ENCODE assay signal across 24 mouse cellular contexts in the genomic region with DNA sequence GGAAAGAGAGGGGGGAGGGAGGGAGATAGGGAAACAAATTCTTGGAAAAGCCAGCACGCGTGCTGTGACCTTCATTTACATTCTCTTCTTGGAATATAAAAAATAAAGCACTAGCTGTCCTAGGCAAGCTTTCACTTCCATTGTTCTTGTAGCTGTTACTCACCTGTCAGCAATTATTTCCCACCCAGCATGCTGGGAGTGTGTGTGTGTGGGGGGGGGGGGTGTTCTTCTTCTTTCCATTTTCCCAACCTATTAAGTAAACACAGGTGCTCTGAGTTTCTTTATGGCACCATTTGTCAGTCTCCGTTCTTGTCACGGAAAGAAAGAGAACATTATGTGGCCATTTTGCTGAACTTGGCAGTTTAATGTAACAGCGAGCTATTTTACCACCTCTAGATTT.
DNase-seq lines count a peak whose midpoint lies in the region; ATAC-seq and TF ChIP-seq lines count a peak whose summit lies in the region.
"Had no signal": no experiment of that assay in that cellular context is flagged by ENCODE, and none has a peak within 500 bp of the region (broad histone marks: within the 10 kb centered on the region; RNA-seq: fewer than 3 reads in every experiment).

No protein-coding gene starts in this region.

- DNase-seq in kidney, adult 2 months, result peak; percentile 50
- no peak for DNase-seq in kidney, adult 9 months
- DNase-seq in embryonic facial prominence, embryonic 10.5 days (ENCODE audit: low spot score), result no peak
- no peak for DNase-seq in midbrain, embryonic 10.5 days (ENCODE audit: low spot score)
- DNase-seq in frontal cortex, adult 2 months (ENCODE audit: extremely low spot score in 1 of 2, low spot score in 1 of 2), result no peak
- no peak for DNase-seq in right cerebral cortex, adult 18-20 months
- DNase-seq: adrenal gland, postnatal 10 days; cerebellum, adult 9-10 months; gastrocnemius, adult 2 months; kidney, adult 18-20 months; kidney, postnatal 10 days; lung, embryonic 14.5 days; lung, postnatal 36 days; midbrain, embryonic 14.5 days; retina, postnatal 1 day had no signal

- H3K9ac ChIP-seq in limb, embryonic 13.5 days, result no peak overlapping the region
- H3K9ac ChIP-seq: embryonic facial prominence, embryonic 12.5 days; forebrain, embryonic 13.5 days; lung, embryonic 14.5 days; neural tube, embryonic 12.5 days had no signal

- WGBS in kidney, adult 2 months, result 42% methylated on average over 5 of the region's 5 CpGs
- 79% methylated on average over 5 of the region's 5 CpGs for whole genome bisulfite sequencing in embryonic facial prominence, embryonic 10.5 days
- WGBS in limb, embryonic 13.5 days, result 38% methylated on average over 5 of the region's 5 CpGs
- 83% methylated on average over 5 of the region's 5 CpGs for WGBS in midbrain, embryonic 10.5 days

- no peak overlapping the region for H3K4me2 ChIP-seq in limb, embryonic 13.5 days (replicated peaks)
- H3K4me2 ChIP-seq: embryonic facial prominence, embryonic 12.5 days; forebrain, embryonic 13.5 days; liver, embryonic 11.5 days; lung, embryonic 14.5 days; neural tube, embryonic 12.5 days had no signal

- TF ChIP-seq CTCF in kidney, adult 2 months (conservative IDR thresholded peaks at IDR 0.05; ENCODE audit: insufficient read depth, insufficient read length, low read depth, low read length), result no peak

- peak overlapping the region; percentile 28 for H3K27ac ChIP-seq in kidney, adult 2 months (ENCODE audit: insufficient read depth, low read depth, low read length)
- peak overlapping the region; percentile 12; the same call in 1 of the 2 replicates for H3K27ac ChIP-seq in embryonic facial prominence, embryonic 10.5 days (replicated peaks)
- H3K27ac ChIP-seq in limb, embryonic 13.5 days, result peak overlapping the region; percentile 15; the same call in 1 of the 2 replicates
- H3K27ac ChIP-seq in midbrain, embryonic 10.5 days (replicated peaks), result no peak overlapping the region
- H3K27ac ChIP-seq: forebrain, embryonic 13.5 days; gastrocnemius, adult 2 months; hindbrain, postnatal 0 days; left cerebral cortex, adult 2 months; neural tube, embryonic 12.5 days had no signal

- H3K9me3 ChIP-seq in embryonic facial prominence, embryonic 10.5 days, result peaks cover 10% of the 10 kb centered on the region; the same call in 1 of the 2 replicates
- H3K9me3 ChIP-seq in limb, embryonic 13.5 days, result peaks cover 9% of the 10 kb centered on the region
- peaks cover 12% of the 10 kb centered on the region; the same call in 1 of the 2 replicates for H3K9me3 ChIP-seq in midbrain, embryonic 10.5 days (replicated peaks)
- H3K9me3 ChIP-seq: embryonic facial prominence, embryonic 12.5 days; forebrain, embryonic 13.5 days; neural tube, embryonic 12.5 days had no signal

- no peak for TF ChIP-seq POLR2A in kidney, adult 2 months (IDR thresholded peaks at IDR 0.05; ENCODE audit: low read depth, low read length)

- no peak overlapping the region for H3K4me3 ChIP-seq in kidney, adult 2 months (ENCODE audit: insufficient read depth, low read depth, low read length)
- H3K4me3 ChIP-seq in embryonic facial prominence, embryonic 10.5 days, result no peak overlapping the region
- H3K4me3 ChIP-seq in limb, embryonic 13.5 days, result no peak overlapping the region
- no peak overlapping the region for H3K4me3 ChIP-seq in midbrain, embryonic 10.5 days
- H3K4me3 ChIP-seq: embryonic facial prominence, embryonic 12.5 days; forebrain, embryonic 13.5 days; gastrocnemius, adult 2 months; left cerebral cortex, adult 2 months; megakaryocyte, embryonic 14.5 days; neural tube, embryonic 12.5 days had no signal

- H3K27me3 ChIP-seq in kidney, adult 2 months (replicated peaks; ENCODE audit: control insufficient read depth, insufficient read depth, low read length), result no peaks in the 10 kb centered on the region
- no peaks in the 10 kb centered on the region for H3K27me3 ChIP-seq in embryonic facial prominence, embryonic 10.5 days (replicated peaks; ENCODE audit: low read depth, poor library complexity, severe bottlenecking)
- no peaks in the 10 kb centered on the region for H3K27me3 ChIP-seq in limb, embryonic 13.5 days
- H3K27me3 ChIP-seq in midbrain, embryonic 10.5 days (ENCODE audit: low read depth, poor library complexity, severe bottlenecking), result no peaks in the 10 kb centered on the region
- H3K27me3 ChIP-seq: embryonic facial prominence, embryonic 12.5 days; forebrain, embryonic 13.5 days; megakaryocyte, embryonic 14.5 days; neural tube, embryonic 12.5 days had no signal

- ATAC-seq in limb, embryonic 13.5 days (ENCODE audit: low FRiP score, low read depth), result no peak; the same call in 1 of the 2 replicates
- ATAC-seq: forebrain, embryonic 13.5 days; hindbrain, postnatal 0 days had no signal

- peaks cover 16% of the 10 kb centered on the region for H3K4me1 ChIP-seq in kidney, adult 2 months (ENCODE audit: control insufficient read depth, insufficient read depth, low read length)
- peaks cover 23% of the 10 kb centered on the region for H3K4me1 ChIP-seq in embryonic facial prominence, embryonic 10.5 days
- H3K4me1 ChIP-seq in limb, embryonic 13.5 days, result peaks cover 44% of the 10 kb centered on the region
- peaks cover 15% of the 10 kb centered on the region for H3K4me1 ChIP-seq in midbrain, embryonic 10.5 days
- H3K4me1 ChIP-seq: megakaryocyte, embryonic 14.5 days; neural tube, embryonic 12.5 days had no signal

- H3K36me3 ChIP-seq in kidney, adult 2 months (ENCODE audit: control insufficient read depth, insufficient read depth, low read length), result no peaks in the 10 kb centered on the region
- no peaks in the 10 kb centered on the region for H3K36me3 ChIP-seq in embryonic facial prominence, embryonic 10.5 days (replicated peaks)
- no peaks in the 10 kb centered on the region for H3K36me3 ChIP-seq in limb, embryonic 13.5 days
- no peaks in the 10 kb centered on the region for H3K36me3 ChIP-seq in midbrain, embryonic 10.5 days
- H3K36me3 ChIP-seq: embryonic facial prominence, embryonic 12.5 days; G1E; neural tube, embryonic 12.5 days had no signal
